Mouse (Mus musculus): Measurements from ENCODE around the gene Spaca6. TPM values are rescaled to one million over a fixed set of nuclear protein-coding genes. Genes with fewer than 3 reads are reported as not detected.

Spaca6 gene
- total and polyA plus RNA-seq, 3 experiments, result 9.2 to 17.8 (median 15.3) TPM

- H3K27me3 ChIP-seq (ENCODE audit: control insufficient read depth, insufficient read depth, low read length), result no peaks in the 10 kb centered on the region
- no peaks in the 10 kb centered on the region for H3K4me1 ChIP-seq (ENCODE audit: control insufficient read depth, insufficient read depth, low read length)
- DNase-seq, result peak; percentile 57 to 63
- H3K4me3 ChIP-seq, result peak overlapping the region; percentile 82
- no peaks in the 10 kb centered on the region for H3K79me2 ChIP-seq (replicated peaks; ENCODE audit: control insufficient read depth, insufficient read depth, low read length)
- TF ChIP-seq CTCF (IDR thresholded peaks at IDR 0.05), result no peak
- TF ChIP-seq POLR2A (IDR thresholded peaks at IDR 0.05; ENCODE audit: insufficient read depth, low read depth, low read length), result peak; percentile 51; the same call in 1 of the 2 replicates
- H3K27ac ChIP-seq, result peak overlapping the region; percentile 98
- H3K9ac ChIP-seq (ENCODE audit: low read depth, low read length), result peak overlapping the region; percentile 96
- H3K36me3 ChIP-seq (ENCODE audit: control insufficient read depth, insufficient read depth, low read length), result peaks cover 1% of the 10 kb centered on the region; the same call in 1 of the 2 replicates
- intact Hi-C loops (cut with DNase I), result loop anchor here (1.0 kb wide), 1 partner anchor 12 kb away; no protein-coding TSS in a partner anchor
- WGBS, result 2% methylated on average over 19 of the region's 22 CpGs
Observed at GRCm38 (mm10) chr17:17825921-17826591, 902 bp upstream of the Spaca6 start.

DNA sequence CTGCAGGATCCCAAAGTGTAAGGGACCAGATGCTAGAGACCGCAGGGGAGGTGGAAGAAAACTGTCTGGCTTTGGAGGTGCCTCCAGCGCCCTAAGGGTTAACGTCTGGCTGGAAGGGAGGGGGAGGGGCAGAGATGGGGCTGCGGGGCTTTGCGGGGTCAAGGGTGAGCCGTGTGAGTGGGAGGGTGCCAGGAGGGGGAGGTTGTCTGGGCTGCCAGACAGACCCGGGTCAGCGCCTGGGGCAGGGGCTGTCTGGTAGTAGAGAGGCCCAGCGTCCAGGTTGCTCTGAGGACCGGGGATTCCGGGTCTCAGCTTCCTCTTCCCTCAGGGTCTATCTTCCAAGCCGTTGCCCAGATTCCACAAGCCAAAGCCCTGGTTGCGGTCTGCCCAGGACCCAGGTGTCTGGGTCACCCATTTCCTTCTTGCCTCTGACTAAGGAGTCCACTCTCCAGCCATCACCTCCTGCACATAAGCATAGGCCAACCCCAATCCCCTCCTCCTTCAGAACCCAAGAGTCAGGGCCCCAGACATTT is 766 bp downstream of the Spaca6 start:
- WGBS, result 3% methylated on average over 13 of the region's 13 CpGs
- no peak for TF ChIP-seq POLR2A (IDR thresholded peaks at IDR 0.05; ENCODE audit: insufficient read depth, low read depth, low read length)
- no peak for TF ChIP-seq EP300 (IDR thresholded peaks at IDR 0.05; ENCODE audit: insufficient read depth, low read depth, low read length)
- no peak for TF ChIP-seq CTCF (IDR thresholded peaks at IDR 0.05)
- H3K27ac ChIP-seq, result peak overlapping the region; percentile 98
- peaks cover 6% of the 10 kb centered on the region; the same call in 1 of the 2 replicates for H3K36me3 ChIP-seq (ENCODE audit: control insufficient read depth, insufficient read depth, low read length)
- intact Hi-C loops (cut with DNase I), result no loop called here
- no peaks in the 10 kb centered on the region for H3K27me3 ChIP-seq (ENCODE audit: control insufficient read depth, insufficient read depth, low read length)
- peak overlapping the region; percentile 96 for H3K9ac ChIP-seq (ENCODE audit: low read depth, low read length)
- no peaks in the 10 kb centered on the region for H3K4me1 ChIP-seq (ENCODE audit: control insufficient read depth, insufficient read depth, low read length)
- DNase-seq, result peak; percentile 56 to 69
- peak overlapping the region; percentile 82 for H3K4me3 ChIP-seq
- no peaks in the 10 kb centered on the region for H3K79me2 ChIP-seq (replicated peaks; ENCODE audit: control insufficient read depth, insufficient read depth, low read length)

GRCm38 (mm10) chr17:17828191-17828981 is 1.4 kb downstream of the Spaca6 start:
- Histone ChIP-seq H3K27ac (peak overlapping the region; percentile 98), H3K36me3 (ENCODE audit: control insufficient read depth, insufficient read depth, low read length) (peaks cover 6% of the 10 kb centered on the region; the same call in 1 of the 2 replicates), H3K4me3 (peak overlapping the region; percentile 82), H3K9ac (ENCODE audit: low read depth, low read length) (peak overlapping the region; percentile 96), H3K79me2 (replicated peaks; ENCODE audit: control insufficient read depth, insufficient read depth, low read length) (no peaks in the 10 kb centered on the region), H3K27me3 (ENCODE audit: control insufficient read depth, insufficient read depth, low read length) (no peaks in the 10 kb centered on the region), H3K4me1 (ENCODE audit: control insufficient read depth, insufficient read depth, low read length) (no peaks in the 10 kb centered on the region)
- intact Hi-C loops (cut with DNase I), result no loop called here
- 3% methylated on average over 7 of the region's 15 CpGs for WGBS
- DNase-seq, result peak; percentile 60 to 69
- no peak for TF ChIP-seq CTCF (IDR thresholded peaks at IDR 0.05)
- peak; percentile 64 for TF ChIP-seq POLR2A (IDR thresholded peaks at IDR 0.05; ENCODE audit: insufficient read depth, low read depth, low read length)
- TF ChIP-seq EP300 (IDR thresholded peaks at IDR 0.05; ENCODE audit: insufficient read depth, low read depth, low read length), result no peak

DNA sequence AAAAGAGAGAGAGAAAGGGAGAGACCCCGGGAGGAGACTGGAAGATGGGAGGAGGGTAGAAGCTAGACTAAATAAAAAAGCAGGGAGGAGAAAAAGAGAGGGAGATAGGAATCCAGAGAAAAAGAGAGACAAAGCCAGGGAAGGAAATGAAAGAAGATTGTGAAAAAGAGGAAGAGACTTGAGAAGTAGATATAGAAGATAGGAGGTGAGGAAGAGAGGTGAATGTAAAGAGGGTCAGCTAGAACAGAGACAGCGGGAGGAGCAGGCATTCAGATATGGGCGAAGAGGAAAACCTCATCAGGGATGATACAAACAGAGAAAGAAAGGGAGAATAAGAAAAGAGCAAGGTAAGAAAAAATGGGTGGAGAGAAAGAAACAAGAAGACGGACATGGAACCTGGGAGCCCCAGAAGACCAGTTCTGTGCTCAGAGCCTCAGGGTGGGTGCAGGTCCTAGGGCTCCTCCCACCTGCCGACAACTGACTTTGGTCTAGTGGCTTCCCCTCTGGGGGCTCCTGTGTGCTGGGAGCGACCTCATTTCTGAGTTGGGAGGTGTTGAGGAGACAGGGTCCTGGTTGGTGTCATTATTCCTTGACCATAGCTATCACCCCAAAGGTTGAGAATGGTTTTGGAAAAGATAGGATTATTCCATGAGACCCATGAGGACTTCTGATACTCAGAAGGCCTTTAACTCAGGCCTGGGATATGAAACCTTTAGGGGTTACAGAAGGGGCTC is 2.3 kb downstream of the Spaca6 start:
- 19% methylated on average over 6 of the region's 6 CpGs for WGBS
- no peaks in the 10 kb centered on the region for H3K79me2 ChIP-seq (replicated peaks; ENCODE audit: control insufficient read depth, insufficient read depth, low read length)
- peak in 1 of 2 experiments; percentile 24 for DNase-seq
- H3K9ac ChIP-seq (ENCODE audit: low read depth, low read length), result peak overlapping the region; percentile 50
- intact Hi-C loops (cut with DNase I), result loop anchor here (1.0 kb wide), 1 partner anchor 8 kb away; no protein-coding TSS in a partner anchor
- peak overlapping the region; percentile 98 for H3K27ac ChIP-seq
- H3K36me3 ChIP-seq (ENCODE audit: control insufficient read depth, insufficient read depth, low read length), result peaks cover 6% of the 10 kb centered on the region; the same call in 1 of the 2 replicates
- no peaks in the 10 kb centered on the region for H3K4me1 ChIP-seq (ENCODE audit: control insufficient read depth, insufficient read depth, low read length)
- H3K4me3 ChIP-seq, result peak overlapping the region; percentile 82
- TF ChIP-seq EP300 (IDR thresholded peaks at IDR 0.05; ENCODE audit: insufficient read depth, low read depth, low read length), result no peak
- no peak for TF ChIP-seq POLR2A (IDR thresholded peaks at IDR 0.05; ENCODE audit: insufficient read depth, low read depth, low read length)
- no peak for TF ChIP-seq CTCF (IDR thresholded peaks at IDR 0.05)
- H3K27me3 ChIP-seq (ENCODE audit: control insufficient read depth, insufficient read depth, low read length), result no peaks in the 10 kb centered on the region

DNA sequence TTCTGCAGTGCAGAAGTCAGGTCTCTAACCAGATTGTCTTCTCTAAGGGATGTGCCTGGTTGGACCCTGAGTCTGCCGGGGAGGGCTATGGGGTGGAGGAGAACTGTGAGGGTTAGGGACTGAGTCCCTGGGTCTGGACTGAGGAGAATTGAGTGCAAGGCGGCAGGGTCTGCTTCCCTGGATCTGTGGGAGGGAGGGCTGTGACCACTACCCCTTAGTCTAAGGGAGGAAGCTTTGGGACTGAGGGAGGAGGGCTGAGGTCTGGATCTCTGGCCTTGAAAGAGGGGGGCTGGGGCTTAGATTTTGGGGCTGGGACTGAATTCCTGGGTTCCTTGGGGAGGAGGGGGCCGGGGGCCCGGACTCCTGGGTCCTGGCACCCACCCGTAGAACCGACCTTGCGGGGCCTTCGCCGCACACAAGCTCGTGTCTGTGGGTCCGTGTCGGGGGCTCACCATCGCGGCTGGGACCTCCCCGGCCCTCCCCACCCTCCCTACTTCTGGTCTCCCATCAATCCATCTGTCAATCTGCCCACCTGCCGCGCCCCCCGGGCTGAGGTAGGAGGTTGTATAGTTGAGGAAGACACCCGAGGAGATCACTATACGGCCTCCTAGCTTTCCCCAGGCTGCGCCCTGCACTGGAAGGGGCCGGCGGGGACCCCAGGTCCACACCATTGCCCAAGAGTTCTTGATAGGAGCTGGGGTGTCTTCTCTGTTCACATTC is 3.0 kb downstream of the Spaca6 start:
- H3K9ac ChIP-seq (ENCODE audit: low read depth, low read length), result 0 out of 2 replicates have a peak overlapping the region, but pooled peaks have one; percentile 1
- H3K27me3 ChIP-seq (ENCODE audit: control insufficient read depth, insufficient read depth, low read length), result no peaks in the 10 kb centered on the region
- H3K27ac ChIP-seq, result peak overlapping the region; percentile 98
- TF ChIP-seq CTCF (IDR thresholded peaks at IDR 0.05), result no peak
- no peak for TF ChIP-seq POLR2A (IDR thresholded peaks at IDR 0.05; ENCODE audit: insufficient read depth, low read depth, low read length)
- TF ChIP-seq EP300 (IDR thresholded peaks at IDR 0.05; ENCODE audit: insufficient read depth, low read depth, low read length), result no peak
- no peak overlapping the region; the same call in 1 of the 2 replicates for H3K4me3 ChIP-seq
- DNase-seq, result peak in 1 of 2 experiments; percentile 22
- peaks cover 6% of the 10 kb centered on the region; the same call in 1 of the 2 replicates for H3K36me3 ChIP-seq (ENCODE audit: control insufficient read depth, insufficient read depth, low read length)
- intact Hi-C loops (cut with DNase I), result loop anchor here (1.0 to 5.0 kb wide), 2 partner anchors 7 to 453 kb away; no protein-coding TSS in a partner anchor
- no peaks in the 10 kb centered on the region for H3K79me2 ChIP-seq (replicated peaks; ENCODE audit: control insufficient read depth, insufficient read depth, low read length)
- no peaks in the 10 kb centered on the region for H3K4me1 ChIP-seq (ENCODE audit: control insufficient read depth, insufficient read depth, low read length)
- 64% methylated on average over 23 of the region's 23 CpGs for WGBS

Data from heart, adult 2 months (tissue).